Mouse (Mus musculus) activated CD4-positive, CD25-positive, alpha-beta regulatory T cell, adult 9 weeks (primary cell): ENCODE data around the gene Atp6v0a1. TPM values are rescaled to one million over a fixed set of nuclear protein-coding genes. Genes with fewer than 3 reads are reported as not detected.

Experiments used
- polyA plus RNA-seq: library from polyadenylated mRNA; unstranded; fragments of 100-300 nt; shearing (Covaris generic); gene quantifications from one replicate; pipeline ENCODE4 v1.2.1, GENCODE M21; 2017

Atp6v0a1 gene
- polyA plus RNA-seq: 10.3 TPM

DNA sequence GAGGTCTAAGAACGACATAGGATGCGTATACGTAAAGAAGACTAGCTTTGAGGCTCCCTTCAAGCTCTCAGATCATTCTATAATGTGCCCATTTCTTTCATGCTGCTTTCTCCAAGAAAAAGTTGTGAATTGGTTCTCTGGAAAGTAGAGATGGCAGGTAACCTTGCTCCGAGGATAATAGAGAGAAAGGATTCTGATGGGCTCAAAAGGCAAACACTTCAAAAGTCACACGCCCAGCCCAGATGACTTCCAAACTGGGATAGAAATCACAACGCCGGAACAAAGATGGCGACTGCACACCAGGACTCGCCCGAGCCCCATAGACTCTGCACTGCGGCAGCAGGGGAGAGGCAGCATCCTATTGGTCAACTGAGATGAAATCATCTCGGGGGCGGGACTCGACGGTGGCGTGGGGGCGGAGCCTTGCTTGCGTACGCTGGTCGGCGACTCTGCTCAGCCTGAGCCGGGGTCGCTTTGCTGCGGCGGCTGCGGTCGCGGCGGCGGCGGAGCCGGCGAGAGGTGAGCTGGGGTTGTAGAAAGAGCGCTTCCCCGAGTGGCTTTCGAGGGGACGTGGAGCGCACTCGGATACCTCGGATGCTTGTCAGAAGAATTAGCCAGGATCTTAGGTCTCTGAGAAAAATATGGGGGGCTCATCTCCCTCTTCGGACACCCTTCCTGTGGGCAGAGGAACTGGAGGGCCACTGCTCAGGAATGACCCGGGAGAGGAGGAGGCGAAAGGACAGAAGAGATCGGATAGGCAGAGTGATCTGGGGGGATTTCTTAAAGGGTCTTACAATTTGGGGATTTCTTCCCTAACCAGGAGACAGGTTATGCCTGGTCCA is at the start of gene Atp6v0a1:
Gene Atp6v0a1 (plus strand): TSS at position 407 of the 842 bp plus-strand sequence.

DNA sequence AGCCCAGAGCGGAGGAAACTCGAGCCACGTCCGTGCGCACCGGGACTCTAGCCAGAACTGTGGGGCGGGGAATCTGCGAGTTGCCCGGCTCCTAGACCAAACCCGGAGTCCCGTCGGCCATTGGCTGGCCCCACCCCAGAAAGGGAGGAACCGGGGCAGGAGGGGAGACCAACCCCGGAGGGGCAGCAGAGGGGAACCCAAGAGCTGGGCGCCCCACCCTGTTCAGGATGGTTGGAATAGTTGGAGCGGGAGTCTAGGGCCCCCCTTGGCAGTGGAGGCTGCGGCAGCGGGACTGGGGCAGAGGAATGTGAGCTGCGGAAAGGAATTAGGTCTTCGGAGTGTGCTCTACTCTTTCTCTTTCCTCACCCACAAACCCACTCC is 38.7 kb upstream of the Atp6v0a1 start, which contains the start of gene Cavin1:
Gene Cavin1 (minus strand): TSS at position 331 of the 381 bp plus-strand sequence.

DNA sequence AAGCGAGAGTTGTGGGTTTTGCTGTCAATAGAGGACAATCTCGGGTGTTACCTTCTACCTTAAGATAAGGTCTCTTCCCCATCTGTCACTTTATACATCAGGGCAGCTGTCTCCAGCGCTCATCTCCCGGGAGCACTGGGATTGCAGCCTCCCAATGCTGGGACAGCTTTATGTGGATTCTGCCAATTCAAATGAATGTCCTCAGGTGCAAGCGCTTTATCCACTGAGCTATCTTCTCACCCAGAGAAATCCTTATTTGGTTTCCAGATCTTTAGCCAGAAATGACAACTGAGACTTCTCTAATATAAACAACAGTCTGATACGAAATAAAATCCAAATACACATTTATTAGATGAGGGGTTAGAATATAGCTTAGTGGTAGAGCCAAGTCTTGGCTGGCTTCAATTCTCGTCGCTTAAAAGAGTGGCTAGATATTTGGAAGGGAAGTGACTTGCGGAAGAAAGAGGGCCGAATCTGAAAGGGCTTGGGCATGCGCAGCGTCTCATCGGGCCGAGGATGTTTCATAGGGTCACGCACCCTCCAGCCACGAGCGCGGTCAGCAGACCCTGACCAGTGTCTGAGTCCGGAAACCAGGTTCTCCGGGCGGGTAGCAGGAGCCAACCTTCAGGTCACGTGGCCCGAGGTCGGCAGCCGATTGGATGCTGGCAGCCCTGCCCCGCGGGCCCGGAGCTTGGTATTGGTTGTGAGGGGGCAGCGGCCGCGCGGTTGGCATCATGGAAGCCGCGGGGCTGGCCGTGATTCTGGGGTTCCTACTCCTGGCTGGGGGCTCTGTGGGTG is 60.3 kb downstream of the Atp6v0a1 start, which contains the start of gene Naglu:
Gene Naglu (plus strand): TSS at position 622 of the 798 bp plus-strand sequence.

DNA sequence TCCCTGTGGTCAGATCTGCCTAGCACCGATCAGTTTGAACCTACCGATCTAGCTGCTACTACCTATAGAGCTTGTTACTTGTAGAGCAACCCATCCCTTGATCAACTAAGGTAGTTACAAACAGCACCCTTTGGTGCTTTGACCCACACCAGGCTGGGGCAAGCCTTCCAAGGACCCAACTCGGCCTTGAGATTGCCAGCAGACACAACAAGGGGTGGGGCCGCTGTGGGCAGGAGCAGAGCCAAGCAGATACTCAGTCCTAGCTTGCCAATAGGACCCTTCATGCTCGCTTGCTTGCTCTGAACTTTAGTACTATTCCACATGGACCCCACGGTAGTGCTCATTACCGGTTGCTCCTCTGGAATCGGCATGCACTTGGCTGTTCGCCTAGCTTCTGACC is 68.9 kb downstream of the Atp6v0a1 start, which contains the start of gene Hsd17b1:
Gene Hsd17b1 (plus strand): TSS at position 291 of the 400 bp plus-strand sequence.

DNA sequence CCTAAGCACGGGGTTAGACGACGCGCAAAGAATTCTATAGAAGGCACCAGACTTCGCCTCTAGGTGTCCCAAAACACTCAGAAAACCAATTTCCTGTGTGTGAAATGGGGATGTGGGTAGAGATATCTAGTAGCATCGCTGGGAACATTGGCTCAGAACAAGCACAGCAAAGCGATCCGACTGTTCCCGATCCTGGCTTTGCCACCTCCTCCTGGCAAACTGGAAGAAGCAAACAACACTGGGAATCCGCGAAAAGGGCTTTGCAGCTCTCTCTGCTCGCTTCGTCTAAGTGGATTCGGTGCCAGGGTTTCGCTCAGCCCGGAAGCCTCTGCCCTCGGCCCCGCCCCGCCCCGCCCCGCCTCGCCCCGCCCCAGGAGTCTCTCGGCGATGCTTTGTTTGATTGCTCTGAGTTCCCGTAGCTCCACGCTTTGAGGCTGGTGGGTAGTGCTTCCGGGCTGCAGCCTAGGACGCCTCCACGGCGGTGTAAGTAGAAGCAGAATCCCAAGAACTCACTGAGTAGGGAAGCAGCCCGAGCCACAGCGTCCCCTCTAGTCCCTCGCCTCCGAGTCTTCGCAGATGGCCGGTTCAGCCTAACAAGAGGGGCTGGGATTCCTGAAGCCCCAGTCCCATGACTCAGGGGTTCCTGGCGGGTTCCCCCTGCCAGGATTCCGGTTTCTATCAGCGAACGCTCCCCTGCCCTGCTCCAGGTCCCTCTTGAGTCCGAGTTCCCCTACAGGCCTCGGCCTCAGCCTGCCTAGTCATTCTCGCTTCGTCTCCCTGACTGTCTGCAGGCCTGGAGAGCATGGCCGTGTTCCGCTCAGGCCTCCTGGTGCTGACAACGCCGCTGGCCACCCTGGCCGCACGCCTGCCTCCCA is 73.2 kb downstream of the Atp6v0a1 start, which contains the start of gene Coasy:
Gene Coasy (plus strand): TSS at position 358 of the 875 bp plus-strand sequence.

DNA sequence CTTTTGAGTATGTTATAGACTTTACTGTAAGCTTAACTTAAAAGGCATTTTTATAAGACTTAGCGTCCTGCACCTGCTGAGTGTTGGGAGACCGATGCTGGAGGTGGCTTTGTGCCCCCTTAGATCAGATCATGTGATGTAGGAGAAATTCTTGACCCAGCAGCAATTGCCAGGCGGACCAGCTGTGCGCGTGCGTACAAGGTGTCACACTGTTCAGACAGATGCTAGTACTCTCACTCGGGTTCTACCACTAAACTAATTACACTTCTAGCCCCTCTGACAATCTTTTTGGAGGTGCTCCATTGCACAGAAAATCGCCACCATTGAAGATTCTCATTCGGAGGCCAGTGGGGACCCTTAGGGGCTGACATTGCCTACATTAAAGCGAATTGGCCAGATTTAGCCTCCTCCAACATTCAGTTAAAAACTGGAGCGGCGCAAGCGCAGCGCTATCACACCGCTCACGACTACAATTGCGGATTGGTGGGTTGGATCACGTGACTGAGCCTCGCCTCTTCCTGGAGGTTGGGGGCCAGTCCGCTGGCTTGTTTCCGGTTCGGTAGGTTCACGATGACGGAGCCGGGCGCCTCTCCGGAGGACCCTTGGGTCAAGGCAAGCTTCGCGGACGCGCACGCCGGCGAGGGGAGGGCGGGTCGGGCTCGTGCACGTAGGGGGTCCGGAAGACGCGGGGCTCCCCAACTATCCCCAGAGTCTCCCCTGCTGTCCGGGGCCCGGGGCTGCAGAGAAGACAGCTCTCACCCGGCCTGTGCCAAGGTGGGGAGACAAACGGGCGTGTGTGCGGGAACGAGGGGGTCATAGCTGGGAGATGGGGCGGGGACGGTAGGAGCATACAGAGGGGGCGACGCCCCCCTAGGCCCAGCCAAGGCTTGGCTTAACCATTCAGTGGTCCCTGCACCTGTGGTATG is 77.8 kb downstream of the Atp6v0a1 start, which contains the start of gene Mlx:
Gene Mlx (plus strand): TSS at position 522 of the 926 bp plus-strand sequence.

DNA sequence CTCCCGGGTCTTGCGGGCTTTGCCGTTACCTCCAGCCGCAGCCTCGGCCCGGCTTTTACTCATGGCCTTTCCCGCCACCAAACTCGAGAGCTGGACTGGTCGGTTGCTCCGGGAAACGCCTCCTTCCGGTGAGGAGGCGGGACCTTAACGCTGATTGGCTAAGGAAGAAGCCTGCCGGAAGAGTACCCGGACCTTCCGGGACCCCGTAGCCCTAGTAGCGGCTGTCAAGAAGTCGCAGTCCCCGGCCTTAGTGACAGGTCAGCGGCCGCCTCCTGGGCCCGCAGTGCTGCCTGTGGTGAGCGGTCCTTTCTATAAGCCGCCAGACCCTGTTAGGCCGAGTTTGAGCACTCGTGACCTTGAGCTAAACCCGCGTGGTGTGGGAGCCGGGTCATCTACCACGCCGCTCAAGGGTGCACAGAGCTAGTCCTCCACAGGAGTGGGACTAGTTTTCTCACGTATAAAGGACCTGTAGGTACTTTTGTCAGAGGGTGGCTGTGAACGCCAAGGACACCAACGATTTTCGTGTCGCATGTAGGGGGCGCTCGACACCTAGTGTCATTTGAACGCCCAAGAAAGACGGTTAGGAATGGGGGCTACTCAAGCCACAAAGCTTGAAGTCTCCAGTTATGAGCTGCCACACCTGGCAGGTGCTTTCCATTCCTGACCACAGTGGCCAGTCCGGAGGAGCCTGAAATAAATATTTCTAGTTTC is 86.2 kb downstream of the Atp6v0a1 start, which contains the start of gene Psmc3ip:
Gene Psmc3ip (minus strand): TSS at position 123 of the 711 bp plus-strand sequence.

Other genes starting within 250 kb of the Atp6v0a1 start
- gene Kcnh4, start 249.5 kb upstream of the Atp6v0a1 start, polyA plus RNA-seq: 0.20 TPM
- not detected for gene Hcrt, start 246.5 kb upstream of the Atp6v0a1 start, polyA plus RNA-seq
- gene Ghdc, start 238.5 kb upstream of the Atp6v0a1 start, polyA plus RNA-seq: 5.0 TPM
- 173 TPM for gene Stat5b, start 158.7 kb upstream of the Atp6v0a1 start, polyA plus RNA-seq
- gene Stat5a, start 150.1 kb upstream of the Atp6v0a1 start, polyA plus RNA-seq: 102 TPM
- gene Stat3, start 69.9 kb upstream of the Atp6v0a1 start, polyA plus RNA-seq: 307 TPM
- 0.38 TPM for gene Cavin1, start 38.6 kb upstream of the Atp6v0a1 start, polyA plus RNA-seq
- gene Naglu, start 60.6 kb downstream of the Atp6v0a1 start, polyA plus RNA-seq: 6.7 TPM
- gene Hsd17b1, start 69.0 kb downstream of the Atp6v0a1 start, polyA plus RNA-seq: 0.42 TPM
- 35.2 TPM for gene Coasy, start 73.1 kb downstream of the Atp6v0a1 start, polyA plus RNA-seq
- gene Mlx, start 77.8 kb downstream of the Atp6v0a1 start, polyA plus RNA-seq: 126 TPM
- gene Psmc3ip, start 86.0 kb downstream of the Atp6v0a1 start, polyA plus RNA-seq: 8.4 TPM
- 70.2 TPM for gene Retreg3, start 110.4 kb downstream of the Atp6v0a1 start, polyA plus RNA-seq
- 45.3 TPM for gene Tubg1, start 110.5 kb downstream of the Atp6v0a1 start, polyA plus RNA-seq
- gene Tubg2, start 146.5 kb downstream of the Atp6v0a1 start, polyA plus RNA-seq: 4.3 TPM
- gene Cntnap1, start 161.1 kb downstream of the Atp6v0a1 start, polyA plus RNA-seq: 0.13 TPM
- 0.24 TPM for gene Plekhh3, start 161.9 kb downstream of the Atp6v0a1 start, polyA plus RNA-seq
- gene Ccr10, start 166.0 kb downstream of the Atp6v0a1 start, polyA plus RNA-seq: 1.9 TPM
- gene Ezh1, start 217.0 kb downstream of the Atp6v0a1 start, polyA plus RNA-seq: 96.4 TPM
- gene Ramp2, start 236.6 kb downstream of the Atp6v0a1 start, polyA plus RNA-seq: not detected
- 157 TPM for gene Vps25, start 244.3 kb downstream of the Atp6v0a1 start, polyA plus RNA-seq